Mouse (Mus musculus): ENCODE results near the gene Gm12695.

Gm12695 gene

GRCm38 (mm10) chr4:96697511-96698217 lies 87.3 kb downstream of the Gm12695 start:
- no peak for DNase-seq

- peak; percentile 70 for DNase-seq
Measured at GRCm38 (mm10) chr4:96696614-96697360, 88.2 kb downstream of the Gm12695 start.

DNA sequence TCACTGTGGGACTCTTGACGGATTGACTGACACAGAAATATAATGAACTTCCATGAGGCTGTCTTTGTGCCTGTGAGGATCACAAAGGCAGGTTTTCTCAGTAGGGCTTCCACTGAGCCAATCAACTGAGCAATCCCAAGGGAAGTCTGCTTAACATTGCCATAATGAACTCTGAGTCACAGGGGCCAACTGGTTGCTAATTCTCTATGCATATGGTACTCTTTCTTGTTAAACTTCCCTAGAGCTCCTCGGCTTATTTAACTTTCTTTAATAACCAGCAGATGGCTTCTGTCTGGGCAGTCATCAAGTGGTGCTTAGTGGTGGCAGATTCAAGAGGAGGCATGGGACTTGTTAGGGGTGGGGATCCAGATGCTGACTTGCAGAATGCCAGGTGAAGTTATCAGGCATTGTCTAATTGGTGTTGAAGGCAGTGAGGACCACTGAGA lies 97.6 kb downstream of the Gm12695 start:
- no peak for DNase-seq

DNA sequence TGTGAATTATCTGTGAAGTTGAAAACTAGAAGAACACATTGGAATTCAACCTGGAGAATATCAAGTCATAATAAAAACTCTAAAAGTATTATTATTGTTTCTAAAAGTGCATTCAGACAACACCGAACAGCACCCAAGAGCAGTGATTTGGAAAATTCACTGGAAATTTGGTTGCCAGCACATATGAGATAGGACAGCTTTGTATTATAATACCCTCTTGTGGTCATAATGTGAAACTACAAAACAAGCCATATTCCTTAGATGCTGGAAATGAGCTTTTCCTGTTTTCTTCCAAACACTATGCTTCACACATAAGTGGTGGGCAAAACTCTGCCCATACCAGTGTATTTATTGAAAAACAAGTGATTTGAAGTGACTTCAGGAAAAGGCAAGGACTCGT lies 101.5 kb downstream of the Gm12695 start:
- DNase-seq, result no peak

- DNase-seq, result no peak
Measured at GRCm38 (mm10) chr4:96680966-96681365, 104.0 kb downstream of the Gm12695 start.

DNA sequence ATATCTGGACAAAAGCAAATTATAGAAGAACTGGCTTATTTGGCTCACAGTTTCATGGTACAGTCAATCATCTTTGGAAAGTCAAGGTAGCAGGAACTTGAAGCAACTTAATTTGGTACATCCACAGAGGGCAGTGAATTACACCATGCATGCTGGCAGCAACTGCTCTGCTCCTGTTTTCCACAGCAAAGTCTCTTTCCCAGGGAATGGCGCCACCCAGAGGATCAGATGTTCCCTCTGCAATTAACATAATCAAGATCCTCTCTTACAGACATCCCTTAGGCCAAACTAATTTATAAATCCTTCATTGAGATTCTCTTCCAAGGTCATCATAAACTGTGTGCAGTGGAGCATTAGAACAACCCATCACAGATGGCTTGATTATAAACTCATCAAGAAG lies 104.8 kb downstream of the Gm12695 start:
- no peak for DNase-seq

All from cerebellum, adult 9-11 months (tissue).